8 mouse cellular contexts compared by ENCODE assay signal in genomic region chr7:44985595-44986191, GRCm38 (mm10). TPM values are rescaled to one million over a fixed set of nuclear protein-coding genes. Genes with fewer than 3 reads are reported as not detected.
A peak's percentile ranks its signal among the peaks of the same experiment; 100 is the strongest.
DNase-seq lines count a peak whose midpoint lies in the region; ATAC-seq and TF ChIP-seq lines count a peak whose summit lies in the region.

No protein-coding gene starts in this region.

- H3K27ac ChIP-seq in gastrocnemius, adult 2 months: peak overlapping the region; percentile 100
- peak overlapping the region; percentile 96 for H3K27ac ChIP-seq in hindbrain, embryonic 16.5 days (ENCODE audit: low read depth, low read length)
- peak overlapping the region; percentile 97 for H3K27ac ChIP-seq in midbrain, embryonic 10.5 days (replicated peaks)

- intact Hi-C loops in gastrocnemius, adult 2 months (cut with DNase I): loop anchor here (2.0 kb wide), 2 partner anchors 29 to 83 kb away; no protein-coding TSS in a partner anchor
- intact Hi-C loops in left cerebral cortex, postnatal 36 days (cut with DNase I): no loop called here

- H3K36me3 ChIP-seq in hindbrain, embryonic 16.5 days (ENCODE audit: control insufficient read depth, insufficient read depth, low read length): peaks cover 14% of the 10 kb centered on the region
- H3K36me3 ChIP-seq in midbrain, embryonic 10.5 days: peaks cover 66% of the 10 kb centered on the region

- under 1% methylated on average over 41 of the region's 45 CpGs for WGBS in hindbrain, embryonic 16.5 days
- under 1% methylated on average over 44 of the region's 45 CpGs for WGBS in midbrain, embryonic 10.5 days

- peak overlapping the region; percentile 77 for H3K4me2 ChIP-seq in hindbrain, embryonic 16.5 days (ENCODE audit: low read length)

- no peaks in the 10 kb centered on the region for H3K9me3 ChIP-seq in hindbrain, embryonic 16.5 days (ENCODE audit: control insufficient read depth, low read length)
- no peaks in the 10 kb centered on the region for H3K9me3 ChIP-seq in midbrain, embryonic 10.5 days (replicated peaks)

- peak; percentile 39 for TF ChIP-seq CTCF in gastrocnemius, adult 2 months (IDR thresholded peaks at IDR 0.05)

- peaks cover 28% of the 10 kb centered on the region for H3K4me1 ChIP-seq in hindbrain, embryonic 16.5 days (ENCODE audit: control insufficient read depth, insufficient read depth, low read depth, low read length)
- peaks cover 40% of the 10 kb centered on the region for H3K4me1 ChIP-seq in midbrain, embryonic 10.5 days

- no peak for ATAC-seq in frontal cortex, adult (ENCODE audit: low TSS enrichment)
- ATAC-seq in hindbrain, embryonic 16.5 days: no peak; the same call in 1 of the 2 replicates

- H3K9ac ChIP-seq in hindbrain, embryonic 16.5 days (ENCODE audit: low read depth, low read length): peak overlapping the region; percentile 97

- peak overlapping the region; percentile 100 for H3K4me3 ChIP-seq in gastrocnemius, adult 2 months
- peak overlapping the region; percentile 94 for H3K4me3 ChIP-seq in hindbrain, embryonic 16.5 days (ENCODE audit: low read length)
- H3K4me3 ChIP-seq in midbrain, embryonic 10.5 days: peak overlapping the region; percentile 95

- no peaks in the 10 kb centered on the region for H3K27me3 ChIP-seq in hindbrain, embryonic 16.5 days (replicated peaks; ENCODE audit: control insufficient read depth, insufficient read depth, low read length)
- no peaks in the 10 kb centered on the region for H3K27me3 ChIP-seq in midbrain, embryonic 10.5 days (ENCODE audit: low read depth, poor library complexity, severe bottlenecking)

- peak; percentile 73 to 74 for DNase-seq in frontal cortex, postnatal 10 days (ENCODE audit: low spot score in 2 of 2)
- DNase-seq in cerebellum, adult 9-11 months: peak; percentile 82
- peak; percentile 79 for DNase-seq in gastrocnemius, adult 2 months
- peak; percentile 47 to 48 for DNase-seq in left cerebral cortex, postnatal 36 days (ENCODE audit: low spot score in 2 of 2)
- DNase-seq in midbrain, embryonic 10.5 days (ENCODE audit: low spot score): peak; percentile 87
- DNase-seq in skeletal muscle tissue, adult 2 months (ENCODE audit: low read depth, low spot score): peak; percentile 56

RNA-seq across cellular contexts. Expression of gene Prmt1, which starts 0.7 kb away (rescaled TPM):
- 100 to 1,000 TPM; 126 to 136 TPM for total RNA-seq in gastrocnemius, adult 2 months (2021)
- 629 and 637 TPM in 2 replicates for polyA plus RNA-seq in hindbrain, embryonic 16.5 days (2015; fragmentation: Nextera tagmentation; extraction: Ambion mirVana)
- total RNA-seq in left cerebral cortex, postnatal 36 days (2021): 100 to 1,000 TPM; 143 to 145 TPM
- 908 and 945 TPM in 2 replicates for polyA plus RNA-seq in midbrain, embryonic 10.5 days (2016; fragmentation: Nextera tagmentation; extraction: Ambion mirVana)

RNA-seq across cellular contexts. Expression of gene Cpt1c, which starts 11.0 kb away (rescaled TPM):
- total RNA-seq in gastrocnemius, adult 2 months (2021): 1 to 10 TPM in 1 of 2 experiments, under 1 TPM in 1; 0.92 to 2.3 TPM
- polyA plus RNA-seq in hindbrain, embryonic 16.5 days (2015; fragmentation: Nextera tagmentation; extraction: Ambion mirVana): 58.6 and 59.7 TPM in 2 replicates
- total RNA-seq in left cerebral cortex, postnatal 36 days (2021): 10 to 100 TPM; 85.4 to 97.7 TPM
- 22.3 and 26.8 TPM in 2 replicates for polyA plus RNA-seq in midbrain, embryonic 10.5 days (2016; fragmentation: Nextera tagmentation; extraction: Ambion mirVana)

RNA-seq across cellular contexts. Expression of gene Irf3, which starts 11.8 kb away (rescaled TPM):
- 10 to 100 TPM; 18.4 to 18.9 TPM for total RNA-seq in gastrocnemius, adult 2 months (2021)
- 63.5 and 65.4 TPM in 2 replicates for polyA plus RNA-seq in hindbrain, embryonic 16.5 days (2015; fragmentation: Nextera tagmentation; extraction: Ambion mirVana)
- 10 to 100 TPM; 29.2 to 38.7 TPM for total RNA-seq in left cerebral cortex, postnatal 36 days (2021)
- 69.5 and 71.2 TPM in 2 replicates for polyA plus RNA-seq in midbrain, embryonic 10.5 days (2016; fragmentation: Nextera tagmentation; extraction: Ambion mirVana)

RNA-seq across cellular contexts. Expression of gene Bcl2l12, which starts 12.8 kb away (rescaled TPM):
- 1 to 10 TPM; 7.6 to 9.7 TPM for total RNA-seq in gastrocnemius, adult 2 months (2021)
- polyA plus RNA-seq in hindbrain, embryonic 16.5 days (2015; fragmentation: Nextera tagmentation; extraction: Ambion mirVana): 10.2 and 15.7 TPM in 2 replicates
- 1 to 10 TPM; 1.8 to 2.6 TPM for total RNA-seq in left cerebral cortex, postnatal 36 days (2021)
- polyA plus RNA-seq in midbrain, embryonic 10.5 days (2016; fragmentation: Nextera tagmentation; extraction: Ambion mirVana): 77.4 and 78.4 TPM in 2 replicates

RNA-seq across cellular contexts. Expression of gene Scaf1, which starts 30.5 kb away (rescaled TPM):
- 10 to 100 TPM; 41.7 to 44.3 TPM for total RNA-seq in gastrocnemius, adult 2 months (2021)
- polyA plus RNA-seq in hindbrain, embryonic 16.5 days (2015; fragmentation: Nextera tagmentation; extraction: Ambion mirVana): 38.6 and 47.1 TPM in 2 replicates
- 100 to 1,000 TPM; 174 to 177 TPM for total RNA-seq in left cerebral cortex, postnatal 36 days (2021)
- polyA plus RNA-seq in midbrain, embryonic 10.5 days (2016; fragmentation: Nextera tagmentation; extraction: Ambion mirVana): 39.6 and 44.8 TPM in 2 replicates

Comparison
In these comparisons a context has a peak if more than half of its experiments do, and no peak if none do; other contexts are left out.
1. RNA of gene Cpt1c, which starts 11.0 kb away (total RNA-seq): 85.4 to 97.7 TPM in left cerebral cortex, postnatal 36 days; 0.92 to 2.3 TPM in gastrocnemius, adult 2 months; every median in the first group is over 10 times any median in the second.
2. Peak in every context shown above with its lines, with median percentiles within 50 percentile points of each other: DNase-seq, H3K27ac ChIP-seq and H3K4me3 ChIP-seq.